Mouse (Mus musculus) heart, postnatal 4 days (tissue): ENCODE measurements around the gene Procr. TPM values are rescaled to one million over a fixed set of nuclear protein-coding genes. Genes with fewer than 3 reads are reported as not detected.
"Not testable (repeated sequence)": the region's sequence is repeated elsewhere in the genome, so short reads cannot be mapped to it uniquely, and the experiment has no call there.

Source experiments
- DNase-seq: peaks from one replicate; pipeline ENCODE4 v3.0.0; 2021
- total RNA-seq, 2 experiments: library from RNA; stranded (reverse); gene quantifications; 2 replicates each; pipeline ENCODE4 v1.2.3; 2021

Gene Procr
- 1 to 10 TPM; 5.6 to 8.0 TPM for total RNA-seq

GRCm38 (mm10) chr2:155751014-155751786 lies at the start of gene Procr:
Procr (plus strand) TSS chr2:155751117.
- DNase-seq: peak; percentile 52

GRCm38 (mm10) chr2:155701399-155701919 lies 49.5 kb upstream of the Procr start:
- no peak for DNase-seq

DNA sequence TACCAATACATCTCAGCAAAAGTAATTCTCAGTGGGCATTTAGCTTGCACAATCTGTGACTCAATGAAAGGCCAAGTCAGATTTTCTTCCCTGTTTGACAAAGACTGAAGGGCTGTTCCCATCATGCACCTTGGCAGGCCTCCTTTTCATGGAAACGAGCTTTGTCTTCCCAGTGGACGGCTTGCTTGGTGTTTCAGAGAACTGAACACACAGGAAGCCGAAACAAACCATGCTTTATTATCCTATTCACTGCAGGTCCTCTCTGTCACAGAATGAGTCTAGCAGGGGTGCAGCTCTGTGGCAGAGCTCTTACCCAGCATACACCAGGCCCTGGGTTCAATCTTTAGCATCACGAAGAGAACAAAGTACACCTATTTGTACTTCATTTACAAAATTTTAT lies 47.3 kb upstream of the Procr start:
- DNase-seq: no peak

DNA sequence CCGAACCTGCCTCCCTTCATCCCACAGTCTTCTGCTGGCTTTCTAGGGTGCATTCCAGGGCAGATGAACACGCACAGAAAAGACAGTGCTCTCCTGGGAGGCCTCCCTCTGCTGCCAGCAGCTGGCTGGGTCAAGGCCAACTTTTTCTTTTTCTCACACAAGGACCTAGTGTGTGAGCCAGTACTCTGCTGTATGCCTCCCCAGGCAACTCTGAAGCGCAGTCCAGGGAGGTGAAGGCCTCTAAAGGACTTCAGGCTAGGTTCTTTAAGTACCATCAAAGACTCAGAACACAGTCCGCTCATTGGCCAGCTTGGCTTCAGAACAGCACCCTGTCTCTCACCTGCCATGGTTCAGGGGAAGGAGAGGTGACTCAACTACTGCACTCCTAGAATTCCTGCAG lies 43.7 kb upstream of the Procr start:
- peak; percentile 52 for DNase-seq

DNA sequence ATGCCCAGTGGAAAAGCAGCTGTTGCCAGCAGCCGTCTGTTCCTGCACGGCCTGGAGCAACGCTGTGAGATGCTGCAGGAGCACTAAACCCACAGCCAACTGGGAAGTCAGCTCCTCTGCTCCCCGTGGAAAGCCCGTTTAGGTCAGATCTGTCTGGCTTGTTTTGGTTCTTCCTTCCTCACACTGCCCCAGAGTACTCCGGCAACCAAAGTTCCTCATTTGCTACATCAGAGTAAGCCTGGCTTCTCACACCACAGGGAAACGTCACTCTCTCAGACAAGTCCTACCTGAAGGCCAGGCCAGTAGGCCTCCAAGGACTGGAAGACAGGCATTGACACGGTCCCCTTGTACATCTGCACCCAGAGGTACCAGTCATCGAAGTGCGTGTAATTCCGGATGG lies 40.4 kb upstream of the Procr start:
- no peak for DNase-seq

- DNase-seq: no peak
Measured at GRCm38 (mm10) chr2:155717082-155717990, 33.6 kb upstream of the Procr start.

DNA sequence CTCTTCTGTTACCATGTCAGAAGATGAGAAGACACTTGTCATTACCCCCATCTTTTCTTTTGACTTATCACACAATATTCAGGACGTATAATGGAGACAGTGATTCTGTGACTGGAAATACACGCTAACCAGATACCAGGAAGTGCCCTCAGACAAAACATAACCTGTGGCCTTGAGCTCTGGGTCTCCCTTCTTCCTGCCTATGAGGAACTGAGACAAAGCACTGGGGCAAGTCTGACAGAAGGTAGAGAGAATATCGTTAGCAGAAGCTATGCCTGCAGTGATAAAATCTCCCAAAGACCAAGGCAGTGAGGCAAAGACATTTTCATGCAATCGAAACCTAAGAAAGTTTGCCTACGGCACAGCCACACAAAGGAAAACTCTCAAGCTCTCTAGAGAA lies 30.3 kb upstream of the Procr start:
- no peak for DNase-seq

- no peak for DNase-seq
Measured at GRCm38 (mm10) chr2:155724036-155724435, 26.9 kb upstream of the Procr start.

DNA sequence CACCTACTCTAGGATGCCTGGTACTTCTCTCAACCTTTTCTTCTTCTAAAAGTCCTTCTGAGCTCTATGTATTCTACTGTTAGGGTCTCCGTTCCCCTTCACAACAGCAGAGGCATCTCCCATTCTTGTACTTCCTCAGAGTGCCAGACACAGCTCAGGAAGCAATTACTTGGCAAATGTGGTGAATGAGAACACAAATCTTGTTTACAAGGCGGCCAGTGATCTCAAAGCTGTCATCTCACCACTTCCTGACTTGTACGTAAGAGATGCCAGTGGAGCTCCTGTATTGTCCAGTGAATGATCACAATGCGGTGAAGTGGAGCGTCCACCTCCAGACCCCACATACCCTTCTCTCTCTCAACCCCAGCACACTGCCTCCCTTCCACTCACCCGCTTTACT lies 26.4 kb upstream of the Procr start:
- DNase-seq: no peak

GRCm38 (mm10) chr2:155726302-155726701 lies 24.6 kb upstream of the Procr start:
- no peak for DNase-seq

DNA sequence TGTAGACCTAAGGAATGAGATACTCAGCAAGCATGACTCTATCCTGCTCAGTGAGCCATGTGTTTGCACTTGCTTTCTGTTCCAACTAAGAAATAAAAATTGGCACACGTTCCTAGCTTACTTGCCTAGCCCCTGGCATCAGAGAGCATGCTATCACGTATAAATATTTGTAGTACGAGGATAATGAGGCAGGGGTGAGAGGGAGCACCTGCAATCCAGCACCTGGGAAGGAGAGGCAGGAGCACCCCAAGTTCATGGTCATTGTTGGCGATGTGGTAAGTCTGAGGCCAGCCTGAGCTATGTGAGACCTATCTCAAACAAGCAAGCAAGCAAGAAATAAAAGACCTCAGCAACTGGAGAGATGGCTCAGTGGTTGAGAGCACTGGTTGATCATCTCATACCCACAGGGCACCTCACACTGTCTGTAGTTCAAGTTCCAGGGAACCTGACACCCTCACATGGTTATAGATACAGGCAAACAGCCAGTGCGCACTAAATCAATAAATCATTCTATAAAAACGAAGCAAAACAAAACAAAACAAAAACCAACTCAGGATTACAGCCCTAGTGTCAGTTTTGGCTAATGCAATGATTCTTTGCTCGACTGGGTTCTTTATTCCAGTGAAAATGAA lies 23.0 kb upstream of the Procr start:
- no peak for DNase-seq

DNA sequence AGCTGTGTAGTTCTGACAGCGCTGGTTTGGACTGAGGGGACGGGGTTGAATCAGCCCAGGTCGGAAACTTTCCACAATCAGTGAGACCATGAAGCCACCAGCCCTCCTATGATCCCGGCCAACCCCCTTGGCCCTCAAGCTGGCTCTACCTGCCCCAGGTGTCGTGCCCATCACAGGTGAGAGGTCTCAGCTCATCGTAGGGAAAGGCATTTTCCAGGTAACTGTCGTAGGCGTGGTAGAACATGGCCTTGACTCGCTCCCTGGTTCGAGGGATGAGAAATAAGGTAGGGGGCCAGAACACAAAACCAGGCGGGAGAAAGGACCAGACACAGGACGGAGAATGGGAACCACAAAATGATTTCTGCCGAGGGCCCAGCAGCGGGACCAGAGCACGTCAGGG lies 22.2 kb upstream of the Procr start:
- no peak for DNase-seq

DNA sequence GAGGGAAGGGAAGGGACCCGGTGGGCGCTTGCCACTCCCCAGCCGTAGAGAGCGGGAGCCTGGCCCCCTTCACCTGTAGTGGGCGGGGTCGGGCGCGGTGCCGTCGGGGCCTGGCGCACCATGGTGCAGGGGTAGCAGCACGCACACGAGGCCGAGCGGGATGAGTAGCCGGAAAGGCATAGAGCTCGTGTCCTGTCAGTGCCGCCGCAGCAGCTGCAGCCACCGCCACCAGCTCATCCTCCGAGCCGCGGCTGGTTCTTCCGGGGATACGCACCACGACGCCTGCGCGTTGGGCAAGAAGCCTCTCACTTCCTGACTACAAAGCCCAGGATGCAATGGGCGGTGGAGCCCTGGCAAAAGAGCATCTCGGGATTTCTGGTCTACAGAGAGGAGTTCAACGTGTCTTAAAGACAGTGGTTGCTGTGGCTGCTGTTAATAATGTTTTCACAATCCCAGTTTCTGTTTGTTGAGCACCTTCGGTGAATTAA lies 21.7 kb upstream of the Procr start, which contains the start of gene Edem2:
Gene Edem2, minus strand, starts transcription at position 318 of the 488 bp plus-strand sequence.
- DNase-seq: peak; percentile 91

GRCm38 (mm10) chr2:155735080-155735479 lies 15.8 kb upstream of the Procr start:
- no peak for DNase-seq

DNA sequence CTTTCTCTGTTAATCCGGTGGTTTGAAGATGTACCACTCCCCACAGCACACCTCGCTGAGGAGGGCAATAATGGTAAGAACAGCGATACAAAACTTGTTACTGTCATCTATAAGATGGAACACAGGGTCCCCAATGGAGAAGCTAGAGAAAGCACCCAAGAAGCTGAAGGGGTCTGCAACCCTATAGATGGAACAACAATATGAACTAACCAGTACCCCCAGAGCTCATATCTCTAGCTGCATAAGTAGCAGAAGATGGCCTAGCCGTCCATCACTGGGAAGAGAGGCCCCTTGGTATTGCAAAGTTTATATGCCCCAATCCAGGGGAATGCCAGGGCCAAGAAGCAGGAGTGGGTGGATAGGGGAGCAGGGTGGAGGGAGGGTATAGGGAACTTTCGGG lies 15.2 kb upstream of the Procr start, which contains the start of gene Gm17581:
Gene Gm17581, minus strand, starts transcription at position 101 of the 400 bp plus-strand sequence.
- not testable (repeated sequence) for DNase-seq

DNA sequence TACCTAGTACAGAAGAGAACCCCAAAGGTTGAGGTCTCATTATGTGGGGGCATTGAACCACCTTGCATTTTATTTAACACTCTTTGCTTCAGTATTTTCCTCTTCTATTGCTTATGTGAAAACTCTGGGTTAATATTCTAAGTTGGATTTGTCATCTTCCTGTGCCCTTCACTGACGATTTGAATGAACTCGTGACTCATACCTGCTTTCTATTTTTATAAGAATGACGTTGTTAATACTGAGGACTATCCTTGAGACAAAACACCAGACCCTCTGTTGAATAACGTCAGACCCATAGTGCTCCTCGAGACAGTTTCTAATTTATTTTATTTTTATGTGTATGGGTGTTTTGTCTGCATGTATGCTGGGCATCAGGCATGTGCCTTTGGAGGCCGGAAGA lies 14.0 kb upstream of the Procr start:
- DNase-seq: no peak

GRCm38 (mm10) chr2:155737803-155738202 lies 13.1 kb upstream of the Procr start:
- no peak for DNase-seq

DNA sequence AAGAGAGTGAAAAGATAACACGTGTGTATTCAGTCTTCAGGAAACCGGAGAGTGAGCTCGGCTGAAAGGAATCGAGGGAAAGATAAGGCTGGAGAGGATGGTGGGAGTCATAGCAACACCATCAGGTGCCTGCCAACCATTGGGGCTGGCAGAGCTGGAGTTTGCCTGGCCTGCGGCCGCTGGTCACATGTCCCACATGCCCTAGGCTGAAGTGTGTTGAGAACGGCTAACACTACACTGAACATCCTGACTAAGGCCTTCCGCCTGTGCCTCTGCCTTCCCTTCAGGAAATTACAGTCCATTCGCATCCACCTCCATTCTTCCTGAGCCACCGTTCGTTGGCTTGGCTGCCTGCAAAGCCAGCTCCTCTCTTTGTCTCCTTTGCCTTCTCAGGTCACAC lies 8.7 kb upstream of the Procr start:
- peak; percentile 24 for DNase-seq

- DNase-seq: peak; percentile 74
Measured at GRCm38 (mm10) chr2:155742931-155743337, 8.0 kb upstream of the Procr start.

DNA sequence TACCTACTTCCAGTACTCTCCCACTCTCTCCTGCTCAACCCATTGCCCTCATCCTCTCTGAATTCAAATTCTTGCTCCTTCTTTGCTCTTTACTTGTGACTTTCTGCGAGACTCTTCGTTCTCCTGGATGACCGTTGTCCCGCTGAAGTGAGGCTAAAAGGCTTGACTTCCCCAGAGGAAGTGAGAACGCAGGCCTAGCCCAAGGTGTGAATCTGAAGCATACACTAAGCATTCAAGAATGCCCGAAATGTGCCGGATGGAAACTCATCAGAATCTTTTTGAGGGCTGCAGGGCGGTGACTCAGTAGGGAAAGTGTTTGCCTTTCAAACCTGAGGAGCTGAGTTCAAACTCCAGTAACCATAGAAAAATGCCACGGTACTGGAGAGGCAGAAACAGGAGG lies 7.6 kb upstream of the Procr start:
- no peak for DNase-seq

DNA sequence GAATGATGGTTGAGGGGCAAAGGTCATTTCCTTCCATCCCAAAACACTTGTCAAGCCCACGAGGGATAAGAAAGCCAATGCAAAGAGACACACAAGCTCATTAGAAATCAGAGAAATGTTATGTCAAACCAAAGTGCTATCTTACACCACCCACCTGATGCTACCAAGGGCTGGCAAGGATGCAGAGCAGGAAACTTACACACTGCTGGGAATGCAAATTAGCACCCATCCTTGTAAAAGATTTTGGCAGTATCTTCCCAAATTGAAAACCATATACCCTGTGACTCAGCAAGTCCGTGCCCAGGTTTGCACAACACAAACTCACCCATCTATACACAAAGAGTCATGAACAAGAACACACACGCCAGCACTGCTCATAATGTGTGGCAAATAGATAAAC lies 5.4 kb upstream of the Procr start:
- DNase-seq: no peak

GRCm38 (mm10) chr2:155749394-155749793 lies 1.5 kb upstream of the Procr start:
- DNase-seq: no peak

GRCm38 (mm10) chr2:155755746-155756145 lies 4.8 kb downstream of the Procr start:
- DNase-seq: peak; percentile 67
